Comparison of ENCODE assay signal across 9 mouse cellular contexts in genomic region chr14:121109116-121109504, GRCm38 (mm10).
DNase-seq lines count a peak whose midpoint lies in the region; ATAC-seq lines count a peak whose summit lies in the region.
"Had no signal": no experiment of that assay in that cellular context is flagged by ENCODE, and none has a peak within 500 bp of the region (broad histone marks: within the 10 kb centered on the region; RNA-seq: fewer than 3 reads in every experiment).

No protein-coding gene starts in this region.

- H3K4me1 ChIP-seq in hindbrain, embryonic 10.5 days (replicated peaks): peaks cover 72% of the 10 kb centered on the region
- peaks cover 13% of the 10 kb centered on the region for H3K4me1 ChIP-seq in hindbrain, embryonic 16.5 days (ENCODE audit: control insufficient read depth, insufficient read depth, low read depth, low read length)
- peaks cover 78% of the 10 kb centered on the region for H3K4me1 ChIP-seq in embryonic facial prominence, embryonic 12.5 days
- H3K4me1 ChIP-seq in hindbrain, embryonic 14.5 days (replicated peaks; ENCODE audit: control insufficient read depth, insufficient read depth, low read length): peaks cover 13% of the 10 kb centered on the region
- H3K4me1 ChIP-seq in midbrain, embryonic 16.5 days (ENCODE audit: control insufficient read depth, insufficient read depth, low read length): peaks cover 15% of the 10 kb centered on the region

- ATAC-seq in hindbrain, embryonic 16.5 days: no peak
- ATAC-seq in embryonic facial prominence, embryonic 12.5 days (ENCODE audit: insufficient number of reproducible peaks, insufficient read depth, low FRiP score, low TSS enrichment): no peak
- ATAC-seq in hindbrain, embryonic 14.5 days (ENCODE audit: low FRiP score): no peak
- ATAC-seq in midbrain, embryonic 16.5 days: peak; percentile 30; the same call in 1 of the 2 replicates
- no peak for ATAC-seq in cerebellum, adult (ENCODE audit: insufficient number of reproducible peaks, low FRiP score, low TSS enrichment)

- 0 out of 2 replicates have a peak, but pooled peaks cover 7% of the 10 kb centered on the region for H3K36me3 ChIP-seq in hindbrain, embryonic 10.5 days
- H3K36me3 ChIP-seq in hindbrain, embryonic 16.5 days (ENCODE audit: control insufficient read depth, insufficient read depth, low read length): no peaks in the 10 kb centered on the region
- no peaks in the 10 kb centered on the region for H3K36me3 ChIP-seq in embryonic facial prominence, embryonic 12.5 days
- H3K36me3 ChIP-seq in hindbrain, embryonic 14.5 days (replicated peaks; ENCODE audit: control insufficient read depth, insufficient read depth): no peaks in the 10 kb centered on the region
- no peaks in the 10 kb centered on the region for H3K36me3 ChIP-seq in midbrain, embryonic 16.5 days (ENCODE audit: control insufficient read depth, insufficient read depth, low read length)

- 11% methylated on average over 9 of the region's 9 CpGs for WGBS in hindbrain, embryonic 10.5 days
- 12% methylated on average over 9 of the region's 9 CpGs for WGBS in hindbrain, embryonic 16.5 days
- WGBS in embryonic facial prominence, embryonic 12.5 days: 17% methylated on average over 9 of the region's 9 CpGs
- 12% methylated on average over 9 of the region's 9 CpGs for WGBS in hindbrain, embryonic 14.5 days
- 11% methylated on average over 9 of the region's 9 CpGs for WGBS in midbrain, embryonic 16.5 days

- no peak overlapping the region for H3K9ac ChIP-seq in hindbrain, embryonic 16.5 days (ENCODE audit: low read depth, low read length)
- no peak overlapping the region for H3K9ac ChIP-seq in embryonic facial prominence, embryonic 12.5 days
- no peak overlapping the region for H3K9ac ChIP-seq in hindbrain, embryonic 14.5 days
- H3K9ac ChIP-seq in midbrain, embryonic 16.5 days (ENCODE audit: low read depth, low read length): no peak overlapping the region

- no peaks in the 10 kb centered on the region for H3K9me3 ChIP-seq in hindbrain, embryonic 10.5 days
- H3K9me3 ChIP-seq in hindbrain, embryonic 16.5 days (ENCODE audit: control insufficient read depth, low read length): no peaks in the 10 kb centered on the region
- H3K9me3 ChIP-seq in embryonic facial prominence, embryonic 12.5 days: no peaks in the 10 kb centered on the region
- H3K9me3 ChIP-seq in hindbrain, embryonic 14.5 days (ENCODE audit: control insufficient read depth, low read length): no peaks in the 10 kb centered on the region
- no peaks in the 10 kb centered on the region for H3K9me3 ChIP-seq in midbrain, embryonic 16.5 days (replicated peaks; ENCODE audit: control insufficient read depth, low read length, poor library complexity, severe bottlenecking)

- H3K27ac ChIP-seq in hindbrain, embryonic 10.5 days: peak overlapping the region; percentile 83
- H3K27ac ChIP-seq in hindbrain, embryonic 16.5 days (ENCODE audit: low read depth, low read length): no peak overlapping the region
- H3K27ac ChIP-seq in embryonic facial prominence, embryonic 12.5 days: peak overlapping the region; percentile 86
- peak overlapping the region; percentile 65 for H3K27ac ChIP-seq in hindbrain, embryonic 14.5 days
- peak overlapping the region; percentile 53 for H3K27ac ChIP-seq in midbrain, embryonic 16.5 days (ENCODE audit: low read length)

- DNase-seq in hindbrain, embryonic 10.5 days (ENCODE audit: low spot score): peak; percentile 37
- no peak for DNase-seq in hindbrain, embryonic 14.5 days (ENCODE audit: low spot score)
- no peak for DNase-seq in T-cell, adult 2 months (ENCODE audit: low spot score)
- no peak for DNase-seq in layer of hippocampus, postnatal 36 days
- DNase-seq: left cerebral cortex, postnatal 4 days had no signal

- H3K27me3 ChIP-seq in hindbrain, embryonic 10.5 days (ENCODE audit: insufficient read depth, poor library complexity, severe bottlenecking): no peaks in the 10 kb centered on the region
- H3K27me3 ChIP-seq in hindbrain, embryonic 16.5 days (replicated peaks; ENCODE audit: control insufficient read depth, insufficient read depth, low read length): no peaks in the 10 kb centered on the region
- no peaks in the 10 kb centered on the region for H3K27me3 ChIP-seq in embryonic facial prominence, embryonic 12.5 days
- H3K27me3 ChIP-seq in hindbrain, embryonic 14.5 days (ENCODE audit: control insufficient read depth, insufficient read depth, low read length): no peaks in the 10 kb centered on the region
- no peaks in the 10 kb centered on the region for H3K27me3 ChIP-seq in midbrain, embryonic 16.5 days (ENCODE audit: control insufficient read depth, insufficient read depth, low read depth, low read length)

- no peak overlapping the region for H3K4me2 ChIP-seq in hindbrain, embryonic 16.5 days (ENCODE audit: low read length)
- H3K4me2 ChIP-seq in embryonic facial prominence, embryonic 12.5 days (replicated peaks): peak overlapping the region; percentile 28; the same call in 1 of the 2 replicates
- H3K4me2 ChIP-seq in hindbrain, embryonic 14.5 days (replicated peaks): no peak overlapping the region
- no peak overlapping the region for H3K4me2 ChIP-seq in midbrain, embryonic 16.5 days (ENCODE audit: low read length)

- H3K4me3 ChIP-seq in hindbrain, embryonic 10.5 days: no peak overlapping the region
- H3K4me3 ChIP-seq in hindbrain, embryonic 16.5 days (ENCODE audit: low read length): no peak overlapping the region
- no peak overlapping the region for H3K4me3 ChIP-seq in embryonic facial prominence, embryonic 12.5 days
- no peak overlapping the region for H3K4me3 ChIP-seq in hindbrain, embryonic 14.5 days (replicated peaks; ENCODE audit: low read length)
- no peak overlapping the region for H3K4me3 ChIP-seq in midbrain, embryonic 16.5 days (ENCODE audit: low read depth, low read length)
